Mouse (Mus musculus) CH12.LX (cell line): ENCODE measurements around the gene Gzf1. TPM values are rescaled to one million over a fixed set of nuclear protein-coding genes. Genes with fewer than 3 reads are reported as not detected.

Experiments used
- DNase-seq: peaks from one replicate; pipeline ENCODE4 v3.0.0-alpha.2; 2013; ENCODE audit errors: extremely low read depth
- H3K27ac ChIP-seq: 2 replicates; pipeline ENCODE4 v1.5.1; 2012; ENCODE audit warnings: low read depth, mild to moderate bottlenecking, control low read depth, moderate library complexity; ENCODE audit not compliant: insufficient read depth
- H3K27me3 ChIP-seq: replicated peaks from 2 replicates; pipeline ENCODE3; 2012; ENCODE audit warnings: inconsistent platforms
- H3K36me3 ChIP-seq, 2 experiments: replicated peaks in 1 of 2; 2 replicates each; pipeline versions ENCODE3 to v1.6.1; 2012; ENCODE audit warnings: inconsistent platforms in 1 of 2, low read length in 1 of 2, mild to moderate bottlenecking in 1 of 2, mixed read lengths in 1 of 2, moderate library complexity in 1 of 2; ENCODE audit not compliant: control insufficient read depth in 1 of 2, insufficient read depth in 1 of 2
- H3K4me1 ChIP-seq, 2 experiments: 2 replicates each; pipeline ENCODE4 v1.6.1; 2012; ENCODE audit warnings: inconsistent platforms in 1 of 2, moderate library complexity in 1 of 2; ENCODE audit not compliant: insufficient read depth in 2 of 2, control insufficient read depth in 1 of 2
- H3K4me2 ChIP-seq: 2 replicates; pipeline ENCODE4 v1.6.1; 2012; ENCODE audit warnings: low read depth, mild to moderate bottlenecking, control low read depth; ENCODE audit not compliant: poor library complexity, insufficient read depth, severe bottlenecking
- H3K4me3 ChIP-seq, 3 experiments: fragments of 150-350 bp in 1 of 3; sonication (generic) in 1 of 3; replicated peaks in 1 of 3; 2 replicates each; pipeline versions ENCODE3 to v1.5.1; 2011 to 2012; ENCODE audit warnings: low read depth in 2 of 3, low read length in 2 of 3, mild to moderate bottlenecking in 2 of 3, moderate library complexity in 2 of 3, control low read depth in 1 of 3, improper control_type of control experiment in 1 of 3, inconsistent platforms in 1 of 3, mixed read lengths in 1 of 3; ENCODE audit not compliant: poor library complexity in 1 of 3
- H3K79me2 ChIP-seq: replicated peaks from 2 replicates; pipeline ENCODE4 v1.6.1; 2012; ENCODE audit warnings: mild to moderate bottlenecking, moderate library complexity; ENCODE audit not compliant: control insufficient read depth, poor library complexity, insufficient read depth, severe bottlenecking; ENCODE audit errors: extremely low read depth
- H3K9ac ChIP-seq: 2 replicates; pipeline ENCODE4 v1.6.1; 2012; ENCODE audit warnings: low read depth, mild to moderate bottlenecking, control low read depth, moderate library complexity; ENCODE audit not compliant: insufficient read depth
- H3K9me3 ChIP-seq: replicated peaks from 2 replicates; pipeline ENCODE3; 2012; ENCODE audit warnings: low read length, inconsistent platforms, mixed read lengths
- BHLHE40 ChIP-seq: IDR thresholded peaks from 2 replicates; pipeline ENCODE4 v1.6.1; 2011; ENCODE audit warnings: mild to moderate bottlenecking, low read depth, low read length, improper control_type of control experiment
- CHD1 ChIP-seq: IDR thresholded peaks from 2 replicates; pipeline ENCODE4 v1.6.1; 2012; ENCODE audit warnings: low read depth, low read length, improper control_type of control experiment, inconsistent platforms
- E2F4 ChIP-seq: IDR thresholded peaks from 2 replicates; pipeline ENCODE4 v1.6.1; 2011; ENCODE audit warnings: low read depth, low read length, improper control_type of control experiment; ENCODE audit not compliant: insufficient replicate concordance
- ELF1 ChIP-seq: IDR thresholded peaks from 2 replicates; pipeline ENCODE4 v1.6.1; 2014; ENCODE audit warnings: low read depth, mild to moderate bottlenecking, inconsistent platforms, low read length, improper control_type of control experiment
- EP300 ChIP-seq: IDR thresholded peaks from 2 replicates; pipeline ENCODE4 v1.6.1; 2011; ENCODE audit warnings: low read length, improper control_type of control experiment
- JUND ChIP-seq: conservative IDR thresholded peaks from 2 replicates; pipeline ENCODE4 v1.6.1; 2011; ENCODE audit warnings: low read depth, low read length, improper control_type of control experiment
- KAT2A ChIP-seq: IDR thresholded peaks from 2 replicates; pipeline ENCODE4 v1.6.1; 2012; ENCODE audit warnings: low read length, improper control_type of control experiment, inconsistent platforms; ENCODE audit not compliant: insufficient replicate concordance
- MAFK ChIP-seq: IDR thresholded peaks from 2 replicates; pipeline ENCODE4 v1.6.1; 2011; ENCODE audit warnings: low read length, improper control_type of control experiment; ENCODE audit not compliant: insufficient replicate concordance
- MAX ChIP-seq: IDR thresholded peaks from 2 replicates; pipeline ENCODE4 v1.6.1; 2011; ENCODE audit warnings: low read length, improper control_type of control experiment
- MEF2A ChIP-seq: IDR thresholded peaks from 2 replicates; pipeline ENCODE4 v1.6.1; 2014; ENCODE audit warnings: low read depth, mild to moderate bottlenecking, inconsistent platforms, low read length, improper control_type of control experiment, borderline replicate concordance
- MXI1 ChIP-seq: IDR thresholded peaks from 2 replicates; pipeline ENCODE4 v1.6.1; 2011; ENCODE audit warnings: mild to moderate bottlenecking, low read depth, low read length, improper control_type of control experiment
- NELFE ChIP-seq: IDR thresholded peaks from 2 replicates; pipeline ENCODE4 v1.6.1; 2011; ENCODE audit warnings: low read depth, low read length, improper control_type of control experiment
- NRF1 ChIP-seq: IDR thresholded peaks from 2 replicates; pipeline ENCODE4 v1.6.1; 2014; ENCODE audit warnings: low read depth, mild to moderate bottlenecking, inconsistent platforms, low read length, improper control_type of control experiment, moderate library complexity
- PAX5 ChIP-seq: IDR thresholded peaks from 2 replicates; pipeline ENCODE4 v1.6.1; 2012; ENCODE audit warnings: low read length, inconsistent platforms, mixed read lengths
- POLR2A ChIP-seq: IDR thresholded peaks from 2 replicates; pipeline ENCODE4 v1.6.1; 2011; ENCODE audit warnings: low read depth, mild to moderate bottlenecking, improper control_type of control experiment, low read length
- SMC3 ChIP-seq: IDR thresholded peaks from 2 replicates; pipeline ENCODE4 v1.6.1; 2011; ENCODE audit warnings: low read depth, low read length, improper control_type of control experiment
- TCF12 ChIP-seq: IDR thresholded peaks from 2 replicates; pipeline ENCODE4 v1.6.1; 2014; ENCODE audit warnings: low read depth, mild to moderate bottlenecking, inconsistent platforms, low read length, improper control_type of control experiment
- UBTF ChIP-seq: IDR thresholded peaks from 2 replicates; pipeline ENCODE4 v1.6.1; 2012; ENCODE audit warnings: low read depth, mild to moderate bottlenecking, inconsistent platforms, low read length, improper control_type of control experiment, moderate library complexity
- USF1 ChIP-seq: IDR thresholded peaks from 2 replicates; pipeline ENCODE4 v1.6.1; 2014; ENCODE audit warnings: low read depth, mild to moderate bottlenecking, inconsistent platforms, low read length, improper control_type of control experiment
- USF2 ChIP-seq: conservative IDR thresholded peaks from 2 replicates; pipeline ENCODE4 v1.6.1; 2011; ENCODE audit warnings: low read depth, low read length, improper control_type of control experiment
- ZKSCAN1 ChIP-seq: IDR thresholded peaks from 2 replicates; pipeline ENCODE4 v1.6.1; 2012; ENCODE audit warnings: low read depth, inconsistent platforms, low read length, improper control_type of control experiment, borderline replicate concordance
- dilution Hi-C: fragments of 300-500 bp; cut with MboI; formaldehyde crosslinking; loops from 2 replicates; pipeline ENCODE4 v1.14.3; 2020; ENCODE audit warnings: low sequenced_read_pairs; ENCODE audit not compliant: extremely low pct_unique_long_range_greater_than_20kb, extremely low pct_ligation_motif_present
- in situ Hi-C: fragments of 300-500 bp; cut with MboI; formaldehyde crosslinking; loops from 3 replicates; pipeline ENCODE4 v1.14.3; 2019; ENCODE audit warnings: low sequenced_read_pairs, low pct_ligation_motif_present, low pct_unique_long_range_greater_than_20kb, mixed read lengths
- polyA plus RNA-seq: library from polyadenylated mRNA; unstranded; fragments of >175 nt; gene quantifications from 2 replicates; pipeline ENCODE4 v1.2.1, GENCODE M21; 2012; ENCODE audit warnings: low read depth; ENCODE audit not compliant: insufficient read length
- total RNA-seq, 2 experiments: library from RNA; depleted of rRNA; stranded (reverse); fragments of 300-350 nt in 1 of 2; fragments of >200 nt in 1 of 2; gene quantifications; 2 replicates each; pipeline ENCODE4 v1.2.3; 2012 to 2014

Gzf1 gene
- total and polyA plus RNA-seq, 3 experiments = 5.8 to 9.5 (median 8.1) TPM

GRCm38 (mm10) chr2:148685709-148686108 lies 4.9 kb downstream of the Gzf1 start:
- no peaks in the 10 kb centered on the region for H3K27me3 ChIP-seq
- no peak for DNase-seq
- H3K4me1 ChIP-seq = peaks cover 4 to 15% of the 10 kb centered on the region in 2 experiments; a peak in 3 of 4 replicates
- H3K9me3 ChIP-seq = no peaks in the 10 kb centered on the region
- dilution Hi-C loops (no loop called here), in situ Hi-C loops (no loop called here)
- H3K4me3 ChIP-seq = no peak overlapping the region
- TF ChIP-seq MAX (no peak), MEF2A (no peak), BHLHE40 (no peak), POLR2A (no peak), EP300 (no peak), CHD1 (no peak), SMC3 (no peak), JUND (no peak), TCF12 (no peak), PAX5 (no peak), ZKSCAN1 (no peak), MAFK (no peak), UBTF (no peak), KAT2A (no peak)
- no peak overlapping the region for H3K27ac ChIP-seq
- H3K4me2 ChIP-seq = no peak overlapping the region
- no peak overlapping the region for H3K9ac ChIP-seq
- no peaks in the 10 kb centered on the region for H3K79me2 ChIP-seq
- H3K36me3 ChIP-seq = peaks cover 31 to 60% of the 10 kb centered on the region in 2 experiments

GRCm38 (mm10) chr2:148686862-148687261 lies 6.0 kb downstream of the Gzf1 start:
- H3K9me3 ChIP-seq = no peaks in the 10 kb centered on the region
- H3K9ac ChIP-seq = no peak overlapping the region
- no peak overlapping the region for H3K27ac ChIP-seq
- H3K4me3 ChIP-seq = no peak overlapping the region
- H3K27me3 ChIP-seq = no peaks in the 10 kb centered on the region
- dilution Hi-C loops = no loop called here
- peaks cover 4 to 13% of the 10 kb centered on the region in 2 experiments; a peak in 3 of 4 replicates for H3K4me1 ChIP-seq
- in situ Hi-C loops = no loop called here
- no peak for DNase-seq
- no peaks in the 10 kb centered on the region for H3K79me2 ChIP-seq
- no peak for TF ChIP-seq POLR2A
- no peak for TF ChIP-seq SMC3
- TF ChIP-seq ELF1 = no peak
- TF ChIP-seq NRF1 = no peak
- TF ChIP-seq MEF2A = no peak
- TF ChIP-seq MXI1 = no peak
- no peak for TF ChIP-seq NELFE
- no peak for TF ChIP-seq E2F4
- no peak for TF ChIP-seq USF1
- no peak for TF ChIP-seq USF2
- H3K4me2 ChIP-seq = no peak overlapping the region
- H3K36me3 ChIP-seq = peaks cover 37 to 71% of the 10 kb centered on the region in 2 experiments
